In the genomic region with DNA sequence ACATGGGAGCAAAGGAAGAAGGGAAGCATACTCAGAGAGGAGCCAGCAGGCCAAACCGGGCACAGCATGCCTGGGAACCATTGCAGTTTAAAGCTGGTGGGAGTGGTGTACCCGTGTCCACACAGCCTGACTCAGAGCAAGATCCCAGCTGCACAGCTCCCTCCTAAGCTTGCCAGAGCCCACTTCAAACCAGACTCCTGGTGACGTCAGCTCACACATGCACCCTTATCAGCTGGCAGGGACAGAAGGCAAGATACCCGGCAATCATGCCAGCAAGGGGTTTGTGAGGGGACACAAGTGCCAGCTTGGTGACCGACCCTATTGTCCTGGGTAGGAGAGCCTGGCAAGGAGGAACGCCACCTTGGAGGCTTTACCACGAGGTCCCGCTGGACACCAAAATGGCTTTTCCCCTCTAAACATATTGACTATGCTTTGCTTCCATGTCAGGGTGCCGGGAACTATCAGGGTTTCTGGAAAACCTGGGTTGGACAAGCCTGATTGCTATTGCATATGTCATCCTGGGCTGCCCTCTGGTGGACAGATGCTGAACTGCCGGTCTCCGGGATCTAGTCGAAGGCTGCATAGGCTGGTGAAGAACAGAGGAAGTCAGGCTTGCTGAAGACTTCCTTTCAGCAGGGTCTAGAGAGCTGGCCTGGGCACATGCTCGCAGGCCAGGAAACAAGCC, we compare ENCODE assay signal across 8 mouse cellular contexts. TPM values are rescaled to one million over a fixed set of nuclear protein-coding genes. Genes with fewer than 3 reads are reported as not detected.
A peak's percentile ranks its signal among the peaks of the same experiment; 100 is the strongest.
DNase-seq lines count a peak whose midpoint lies in the region; ATAC-seq lines count a peak whose summit lies in the region.

No protein-coding gene starts in this region.

- H3K9me3 ChIP-seq in hindbrain, embryonic 15.5 days: no peaks in the 10 kb centered on the region

- 0 out of 2 replicates have a peak, but pooled peaks cover under 1% of the 10 kb centered on the region for H3K27me3 ChIP-seq in hindbrain, embryonic 15.5 days

- H3K4me1 ChIP-seq in hindbrain, embryonic 15.5 days (replicated peaks): peaks cover 42% of the 10 kb centered on the region

- H3K27ac ChIP-seq in hindbrain, embryonic 15.5 days (replicated peaks): peak overlapping the region; percentile 96

- ATAC-seq in hindbrain, embryonic 15.5 days (ENCODE audit: low FRiP score, low read depth): peak; percentile 63

- WGBS in hindbrain, embryonic 15.5 days: 4% methylated on average over 13 of the region's 13 CpGs

- H3K4me3 ChIP-seq in hindbrain, embryonic 15.5 days: peak overlapping the region; percentile 26

- peaks cover 11% of the 10 kb centered on the region for H3K36me3 ChIP-seq in hindbrain, embryonic 15.5 days

- H3K9ac ChIP-seq in hindbrain, embryonic 15.5 days: peak overlapping the region; percentile 28; the same call in 1 of the 2 replicates

- DNase-seq in R1 (ENCODE audit: low read depth, low spot score): peak; percentile 88
- DNase-seq in cerebellum, postnatal 25 days: peak; percentile 100
- peak; percentile 99 for DNase-seq in frontal cortex, postnatal 36 days (ENCODE audit: low spot score in 2 of 2)
- peak; percentile 96 to 97 for DNase-seq in layer of hippocampus, postnatal 36 days
- DNase-seq in lung, postnatal 4 days: peak; percentile 86 to 92
- DNase-seq in retina, postnatal 7 days (ENCODE audit: low read depth, low spot score): peak; percentile 89
- peak; percentile 82 to 97 for DNase-seq in urinary bladder, adult 18-20 months (ENCODE audit: low spot score in 2 of 2)

- H3K4me2 ChIP-seq in hindbrain, embryonic 15.5 days: peak overlapping the region; percentile 54

RNA-seq across cellular contexts. Expression of gene Gm13090, which starts 52.0 kb away (rescaled TPM):
- not detected in 2 replicates for polyA plus RNA-seq in hindbrain, embryonic 15.5 days (2015; fragmentation: Nextera tagmentation; extraction: Ambion mirVana)
- not detected for total RNA-seq in layer of hippocampus, postnatal 36 days (2021)

Comparison
In these comparisons a context has a peak if more than half of its experiments do, and no peak if none do; other contexts are left out.
1. Peak in every context shown above with its lines: DNase-seq, ATAC-seq, H3K4me3 ChIP-seq and H3K27ac ChIP-seq.